Mouse (Mus musculus) ovary, postnatal 10 days (tissue): Measurements from ENCODE around the gene Gm30083.

Source experiments
- DNase-seq: peaks from one replicate; pipeline ENCODE4 v3.0.0; 2022; ENCODE audit warnings: low spot score

Gene Gm30083

GRCm38 (mm10) chr14:34015063-34015462 is at the start of gene Gm30083:
TSS of gene Gm30083 (minus strand) at chr14:34015182.
- no peak for DNase-seq

- no peak for DNase-seq
Observed at GRCm38 (mm10) chr14:34052516-34052915, 37.5 kb upstream of the Gm30083 start, which contains the start of gene Antxrl. TSS of gene Antxrl (plus strand) at chr14:34052707.

DNA sequence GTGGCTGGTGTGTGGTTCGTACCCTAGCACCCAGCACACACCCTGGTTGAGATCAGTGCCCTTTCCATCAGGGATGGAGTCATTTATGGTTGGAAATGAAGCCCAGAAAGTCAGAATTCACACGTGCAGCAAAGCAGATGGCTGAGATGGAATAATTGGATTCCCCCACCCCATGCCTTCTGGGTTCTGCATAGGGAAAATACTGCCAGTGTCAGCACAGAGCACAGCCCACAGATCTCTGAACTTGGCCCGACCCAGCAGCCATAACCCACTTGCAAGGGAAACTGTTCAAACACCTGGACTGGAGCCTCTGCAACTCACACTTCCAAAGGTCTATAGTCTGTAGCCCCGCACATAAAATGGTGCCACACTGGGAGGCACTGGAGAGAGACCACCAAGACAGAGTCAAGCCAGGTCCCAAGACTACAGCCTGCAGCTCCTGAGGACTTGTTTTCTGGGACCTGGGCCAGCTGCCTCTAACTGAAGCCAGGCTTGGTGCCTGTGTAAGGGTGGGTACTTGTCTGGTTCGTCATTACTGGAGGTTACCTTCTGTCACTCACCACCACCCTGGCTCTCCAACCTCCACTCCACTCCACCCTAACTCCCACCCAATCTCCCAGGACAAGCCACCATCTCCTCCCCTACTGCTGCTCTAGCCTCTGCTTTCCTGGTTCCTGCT is 35.3 kb upstream of the Gm30083 start:
- DNase-seq: no peak

GRCm38 (mm10) chr14:34043341-34043740 is 28.4 kb upstream of the Gm30083 start:
- DNase-seq: no peak

- DNase-seq: no peak
Observed at GRCm38 (mm10) chr14:34041241-34041640, 26.3 kb upstream of the Gm30083 start.

DNA sequence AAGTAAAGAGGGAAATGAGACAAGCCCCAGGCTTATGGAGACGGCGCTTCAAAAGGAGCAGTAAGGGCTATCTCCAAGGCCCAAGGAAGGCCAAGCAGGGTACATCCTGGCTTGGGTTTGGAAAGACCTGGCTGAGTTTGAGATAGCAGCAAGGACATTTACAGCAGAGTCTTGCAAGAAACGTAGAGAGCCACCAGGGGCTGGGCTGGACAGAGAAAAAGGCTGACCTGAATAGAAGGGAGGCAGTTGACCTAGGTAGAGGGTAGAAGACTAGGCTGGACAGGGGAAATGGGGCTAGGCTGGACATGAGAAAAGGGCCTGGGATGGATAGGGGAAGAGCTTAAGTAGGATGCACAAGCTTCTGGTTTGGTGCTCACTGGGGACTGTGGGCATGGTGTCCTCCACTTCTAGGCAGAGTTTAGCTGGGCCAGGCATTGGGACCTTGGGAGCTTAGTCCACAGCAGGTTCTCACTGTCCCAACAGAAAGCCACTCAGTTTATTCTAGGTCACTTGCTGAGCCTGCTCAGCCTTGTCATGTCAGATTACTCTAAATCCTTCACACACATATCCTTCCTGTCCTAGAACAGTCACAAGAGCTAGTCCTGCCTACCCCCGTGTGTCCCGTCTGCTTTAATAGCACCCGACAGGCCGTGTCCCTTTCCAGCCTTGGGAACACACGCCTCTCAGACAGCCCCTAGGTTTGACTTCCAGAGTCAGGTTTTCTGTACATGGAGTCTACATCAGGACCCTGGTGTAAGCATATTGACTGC is 19.0 kb upstream of the Gm30083 start:
- no peak for DNase-seq

- no peak for DNase-seq
Observed at GRCm38 (mm10) chr14:34026710-34027109, 11.7 kb upstream of the Gm30083 start.

- no peak for DNase-seq
Observed at GRCm38 (mm10) chr14:34016938-34017337, 2.0 kb upstream of the Gm30083 start.

DNA sequence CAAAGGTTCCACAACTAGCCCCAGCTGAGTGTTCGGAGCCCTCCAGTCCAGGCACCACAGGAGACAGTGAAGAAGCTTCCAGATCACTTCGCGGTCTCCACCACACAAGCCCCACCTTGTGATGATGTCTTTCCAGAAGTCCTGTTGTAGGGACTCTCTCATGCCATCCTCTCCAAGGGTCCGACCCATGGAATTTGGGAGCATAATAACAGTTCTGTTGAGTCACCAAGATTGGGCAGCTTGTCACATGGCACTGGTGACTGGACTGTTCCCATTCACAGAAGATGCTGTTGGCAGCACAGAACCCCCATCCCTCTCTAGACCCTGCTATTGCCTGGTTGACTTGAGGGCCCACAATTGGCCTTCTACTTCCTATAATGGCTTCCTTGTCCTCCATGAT is 1.4 kb upstream of the Gm30083 start, which contains the start of gene Gm5460:
Gene Gm5460 (plus strand): TSS at position 378 of the 400 bp plus-strand sequence.
- DNase-seq: no peak

DNA sequence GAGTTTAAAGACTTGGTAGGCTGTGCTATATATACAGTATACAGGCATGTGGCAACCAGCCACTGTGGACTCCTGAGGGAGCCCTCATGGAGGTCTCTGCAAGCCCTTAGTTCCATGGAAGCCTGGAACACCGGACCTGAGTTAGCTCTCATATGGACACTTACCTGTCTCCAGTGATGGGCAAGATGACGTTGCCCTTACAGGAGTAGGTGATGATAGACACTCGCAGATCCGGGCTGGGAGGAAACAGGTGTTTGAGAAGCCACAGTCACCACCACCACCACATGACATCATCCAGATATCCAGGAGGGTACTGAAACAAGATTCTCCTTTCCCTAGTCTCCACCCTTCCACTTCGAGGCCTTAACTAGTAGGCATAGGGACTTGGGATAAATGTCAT is 12.6 kb downstream of the Gm30083 start:
- DNase-seq: no peak

- DNase-seq: no peak
Observed at GRCm38 (mm10) chr14:34001445-34001844, 13.5 kb downstream of the Gm30083 start.

DNA sequence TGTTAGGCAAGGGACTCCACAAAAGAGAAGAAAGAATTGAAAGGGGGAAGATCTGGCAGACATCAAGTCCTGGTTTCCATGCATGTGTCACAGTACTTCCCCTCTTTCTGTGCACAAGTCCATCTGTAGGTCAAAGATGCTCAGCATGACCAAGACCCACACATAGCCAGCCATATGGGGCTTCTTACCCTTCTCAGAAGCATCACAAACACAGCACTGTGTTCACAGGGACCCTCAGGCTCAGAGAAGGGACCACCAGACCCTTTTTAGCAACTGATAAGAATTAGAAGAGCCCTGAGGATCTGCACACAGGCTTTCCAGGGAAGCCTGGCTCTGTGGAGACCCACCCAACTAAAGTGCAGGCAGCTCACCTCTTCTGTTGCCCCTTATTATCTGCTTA is 14.9 kb downstream of the Gm30083 start:
- DNase-seq: no peak

DNA sequence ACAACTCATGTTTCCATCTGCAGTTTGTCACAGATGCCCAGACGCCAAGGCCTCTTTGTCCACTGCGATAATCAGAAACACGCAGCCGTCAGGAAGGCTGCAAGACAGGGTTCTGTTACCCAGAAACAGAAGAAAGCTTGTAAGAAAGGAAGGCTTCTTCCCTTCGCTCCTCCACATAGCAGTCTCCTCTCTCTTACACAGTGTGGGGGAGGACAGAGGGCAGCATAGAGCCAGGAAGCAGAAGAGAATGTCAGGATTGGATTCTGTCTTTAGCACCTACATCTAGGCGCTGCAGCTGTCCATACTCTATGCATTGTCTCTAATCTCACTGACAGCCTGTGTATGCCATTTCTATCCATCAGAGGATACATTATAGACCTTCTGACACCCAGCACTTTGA is 17.6 kb downstream of the Gm30083 start:
- no peak for DNase-seq

DNA sequence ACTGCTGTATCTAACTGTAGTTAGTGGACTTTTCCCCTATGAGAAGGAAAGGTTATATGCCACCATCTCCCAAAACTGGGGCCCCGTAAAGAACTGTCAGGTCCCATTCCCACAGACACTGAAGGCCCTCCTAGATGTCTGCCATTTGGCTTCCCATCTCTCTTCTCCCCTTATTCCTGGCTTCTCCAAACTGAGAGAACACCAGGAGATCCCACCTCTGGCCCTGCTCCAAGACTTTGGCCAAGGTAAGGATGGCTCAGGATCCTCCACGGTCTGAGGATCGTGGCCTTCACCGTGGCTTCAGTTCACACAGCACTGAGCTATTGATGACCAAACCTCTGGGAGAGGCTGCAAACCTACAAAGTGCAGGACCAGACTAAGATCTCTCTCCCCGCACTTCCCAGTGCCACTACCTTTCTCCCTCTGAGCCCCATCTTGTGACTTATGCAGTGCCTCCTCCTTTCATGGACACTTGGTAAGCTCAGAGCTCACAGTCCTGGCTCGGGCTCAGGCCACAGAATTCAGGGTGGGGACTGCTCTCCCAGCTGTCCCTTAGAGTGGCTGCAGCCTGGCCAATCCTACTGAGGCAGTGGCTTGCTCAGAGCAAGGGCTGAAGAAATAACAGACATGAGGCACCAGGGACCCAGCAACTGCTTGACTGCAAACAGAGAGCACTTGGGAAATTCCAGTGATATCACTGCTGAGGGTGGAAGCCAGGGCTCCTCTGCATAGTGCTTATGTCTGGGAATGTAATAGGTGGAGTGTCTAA is 21.3 kb downstream of the Gm30083 start:
- DNase-seq: no peak

DNA sequence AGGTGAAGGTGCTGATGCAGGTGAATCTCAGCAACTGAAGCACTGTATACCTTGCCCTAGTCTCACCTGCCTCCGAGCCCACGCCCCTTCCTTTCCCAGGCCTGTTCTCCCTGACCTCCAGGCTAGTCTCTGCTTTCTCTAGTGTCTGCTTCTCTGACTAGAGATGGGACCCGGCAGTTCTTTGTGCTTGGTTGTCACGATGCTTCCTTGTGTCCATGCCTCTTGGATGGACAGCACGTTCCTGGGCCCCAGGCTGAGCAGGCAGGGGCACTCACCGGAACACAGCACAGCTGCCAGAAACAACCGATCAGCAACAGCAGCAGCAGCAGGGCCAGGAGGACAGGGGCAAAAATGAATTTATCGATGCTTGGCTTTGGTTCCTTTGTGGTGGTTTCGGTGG is 21.9 kb downstream of the Gm30083 start:
- DNase-seq: no peak

DNA sequence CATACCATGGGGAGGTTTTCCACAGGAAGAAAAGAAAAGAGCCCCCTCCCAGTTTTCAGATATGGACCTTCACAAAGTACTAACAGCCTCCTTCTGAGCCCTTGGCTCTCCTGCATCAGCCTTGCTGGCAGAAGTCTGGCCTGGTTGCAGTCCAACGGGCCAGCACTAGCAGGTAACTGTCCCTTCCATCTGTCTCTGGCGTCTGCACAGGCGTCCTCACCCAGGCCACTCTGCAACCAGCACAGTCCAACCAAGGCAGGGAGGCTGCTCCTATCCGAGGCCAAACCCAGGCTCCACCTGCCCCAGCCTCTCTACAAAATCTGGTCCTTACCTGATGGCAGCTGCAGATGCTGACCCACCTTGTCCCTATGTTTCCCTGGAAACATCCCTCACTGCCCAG is 23.0 kb downstream of the Gm30083 start:
- no peak for DNase-seq

GRCm38 (mm10) chr14:33989201-33989600 is 25.8 kb downstream of the Gm30083 start:
- no peak for DNase-seq

GRCm38 (mm10) chr14:33978604-33979059 is 36.4 kb downstream of the Gm30083 start, which contains the start of gene Zfp488:
TSS of gene Zfp488 (minus strand) at chr14:33978764.
- DNase-seq: no peak

GRCm38 (mm10) chr14:33977748-33978147 is 37.2 kb downstream of the Gm30083 start:
- no peak for DNase-seq

DNA sequence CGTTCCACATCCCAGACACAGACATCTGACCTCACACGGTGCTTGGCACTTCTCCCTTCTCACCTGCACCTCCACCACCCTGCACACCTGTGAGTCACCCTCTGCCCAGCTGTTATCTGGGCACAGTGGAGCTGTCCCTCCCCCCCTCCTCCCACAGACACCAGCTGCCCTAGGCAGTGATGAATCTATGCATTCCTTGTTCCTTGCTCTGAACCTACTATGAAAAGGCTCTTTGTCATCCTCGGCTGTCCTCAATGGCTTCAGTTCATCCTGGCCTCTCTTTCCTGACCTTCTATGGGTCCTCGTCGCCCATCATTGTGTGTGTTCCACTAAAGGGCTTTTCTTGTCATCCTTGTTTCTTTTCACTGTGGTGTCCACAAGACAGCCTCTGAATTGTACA is 40.2 kb downstream of the Gm30083 start:
- no peak for DNase-seq

- DNase-seq: no peak
Observed at GRCm38 (mm10) chr14:33972679-33973078, 42.3 kb downstream of the Gm30083 start.

GRCm38 (mm10) chr14:33965675-33966074 is 49.3 kb downstream of the Gm30083 start:
- DNase-seq: no peak

GRCm38 (mm10) chr14:33959341-33959740 is 55.6 kb downstream of the Gm30083 start:
- no peak for DNase-seq
